8 mouse cellular contexts compared by ENCODE assay signal in the genomic region with DNA sequence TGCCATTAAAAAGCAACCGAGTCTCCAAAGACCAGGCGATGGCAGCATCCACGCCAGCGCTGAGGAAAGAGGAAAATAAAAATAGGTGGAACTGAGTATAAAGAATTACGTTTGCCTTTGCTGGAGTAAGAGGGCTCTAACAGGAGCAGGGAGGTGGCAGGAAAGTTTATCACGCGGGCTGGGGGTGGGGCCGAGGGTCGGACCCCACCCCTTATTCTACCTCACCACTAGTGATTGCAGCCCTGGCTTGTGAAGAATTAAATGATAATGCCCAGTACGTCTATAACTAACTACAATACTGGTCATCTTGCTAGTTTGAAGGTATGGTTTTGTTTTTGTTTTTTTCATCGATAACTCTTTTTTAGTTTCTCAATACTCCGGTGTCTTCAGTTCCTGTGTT. TPM values are rescaled to one million over a fixed set of nuclear protein-coding genes. Genes with fewer than 3 reads are reported as not detected.
A peak's percentile ranks its signal among the peaks of the same experiment; 100 is the strongest.
DNase-seq lines count a peak whose midpoint lies in the region; ATAC-seq and TF ChIP-seq lines count a peak whose summit lies in the region.

No protein-coding gene starts in this region.

- H3K79me2 ChIP-seq in myocyte (ENCODE audit: control insufficient read depth, insufficient read depth), result peaks cover 83% of the 10 kb centered on the region

- no peak for TF ChIP-seq CTCF in kidney, postnatal 0 days (IDR thresholded peaks at IDR 0.05; ENCODE audit: low read depth)

- H3K9ac ChIP-seq in kidney, postnatal 0 days (ENCODE audit: low read depth, low read length), result peak overlapping the region; percentile 57
- H3K9ac ChIP-seq in embryonic facial prominence, embryonic 13.5 days, result peak overlapping the region; percentile 67

- no peak for ATAC-seq in kidney, postnatal 0 days (replicated peaks; ENCODE audit: low FRiP score, low read depth)
- ATAC-seq in embryonic facial prominence, embryonic 13.5 days (ENCODE audit: insufficient number of reproducible peaks, insufficient read depth, low FRiP score, low TSS enrichment, low read depth), result no peak

- WGBS in kidney, postnatal 0 days, result 15% methylated on average over 12 of the region's 12 CpGs
- 5% methylated on average over 12 of the region's 12 CpGs for WGBS in embryonic facial prominence, embryonic 13.5 days
- WGBS in limb, embryonic 10.5 days, result 13% methylated on average over 12 of the region's 12 CpGs

- TF ChIP-seq POLR2A in myocyte (IDR thresholded peaks at IDR 0.05; ENCODE audit: insufficient read length, low read depth), result no peak

- H3K9me3 ChIP-seq in kidney, postnatal 0 days (replicated peaks; ENCODE audit: low read length), result no peaks in the 10 kb centered on the region
- H3K9me3 ChIP-seq in embryonic facial prominence, embryonic 13.5 days, result no peaks in the 10 kb centered on the region
- H3K9me3 ChIP-seq in limb, embryonic 10.5 days (replicated peaks), result no peaks in the 10 kb centered on the region

- peaks cover 4% of the 10 kb centered on the region for H3K4me1 ChIP-seq in kidney, postnatal 0 days (replicated peaks; ENCODE audit: insufficient read depth, low read length)
- peaks cover 22% of the 10 kb centered on the region for H3K4me1 ChIP-seq in embryonic facial prominence, embryonic 13.5 days
- peaks cover 28% of the 10 kb centered on the region for H3K4me1 ChIP-seq in limb, embryonic 10.5 days

- no peaks in the 10 kb centered on the region for H3K36me3 ChIP-seq in kidney, postnatal 0 days (ENCODE audit: insufficient read depth, low read length)
- no peaks in the 10 kb centered on the region for H3K36me3 ChIP-seq in embryonic facial prominence, embryonic 13.5 days
- H3K36me3 ChIP-seq in limb, embryonic 10.5 days, result 0 out of 2 replicates have a peak, but pooled peaks cover 5% of the 10 kb centered on the region
- H3K36me3 ChIP-seq in myocyte (ENCODE audit: control insufficient read depth, insufficient read depth), result peaks cover 9% of the 10 kb centered on the region

- no peaks in the 10 kb centered on the region for H3K27me3 ChIP-seq in kidney, postnatal 0 days (ENCODE audit: insufficient read depth, low read length)
- peaks cover 13% of the 10 kb centered on the region for H3K27me3 ChIP-seq in embryonic facial prominence, embryonic 13.5 days
- peaks cover 21% of the 10 kb centered on the region for H3K27me3 ChIP-seq in limb, embryonic 10.5 days (ENCODE audit: low read depth, poor library complexity, severe bottlenecking)
- H3K27me3 ChIP-seq in myocyte (ENCODE audit: control insufficient read depth, insufficient read depth, insufficient read length), result no peaks in the 10 kb centered on the region

- no peak for DNase-seq in kidney, postnatal 0 days (ENCODE audit: low spot score)
- DNase-seq in kidney, postnatal 25 days, result no peak
- no peak for DNase-seq in limb, embryonic 10.5 days (ENCODE audit: low spot score)
- DNase-seq in layer of hippocampus, adult 9-11 months, result no peak
- no peak for DNase-seq in adrenal gland, postnatal 36 days
- no peak for DNase-seq in layer of hippocampus, adult 11-12 months (ENCODE audit: low spot score)

- H3ac ChIP-seq in myocyte (ENCODE audit: control insufficient read depth, insufficient read length), result peak overlapping the region; percentile 11

- peak overlapping the region; percentile 53 for H3K4me3 ChIP-seq in kidney, postnatal 0 days (replicated peaks; ENCODE audit: low read depth, low read length)
- peak overlapping the region; percentile 50 for H3K4me3 ChIP-seq in embryonic facial prominence, embryonic 13.5 days
- H3K4me3 ChIP-seq in limb, embryonic 10.5 days, result peak overlapping the region; percentile 69
- peak overlapping the region; percentile 61 for H3K4me3 ChIP-seq in myocyte

- peak overlapping the region; percentile 84 for H3K4me2 ChIP-seq in kidney, postnatal 0 days (ENCODE audit: low read length)
- peak overlapping the region; percentile 83 for H3K4me2 ChIP-seq in embryonic facial prominence, embryonic 13.5 days
- peak overlapping the region; percentile 86 for H3K4me2 ChIP-seq in myocyte (ENCODE audit: low read depth)

- H3K27ac ChIP-seq in kidney, postnatal 0 days, result peak overlapping the region; percentile 70; the same call in 1 of the 2 replicates
- no peak overlapping the region for H3K27ac ChIP-seq in embryonic facial prominence, embryonic 13.5 days
- peak overlapping the region; percentile 81; the same call in 1 of the 2 replicates for H3K27ac ChIP-seq in limb, embryonic 10.5 days

TF ChIP-seq in myocyte, 11 proteins besides CTCF, POLR2A, EP300 and RAD21:
- TF ChIP-seq MAX (IDR thresholded peaks at IDR 0.05; ENCODE audit: low read depth) (no peak), SRF (IDR thresholded peaks at IDR 0.05; ENCODE audit: control insufficient read depth, insufficient read length, low read depth) (no peak), MYOD1 (IDR thresholded peaks at IDR 0.05; ENCODE audit: control insufficient read depth in 1 of 3, insufficient read length in 2 of 3, low read depth in 2 of 3) (no peak), TCF12 (IDR thresholded peaks at IDR 0.05; ENCODE audit: insufficient read depth, poor library complexity, severe bottlenecking) (no peak), POLR2AphosphoS2 (IDR thresholded peaks at IDR 0.05; ENCODE audit: insufficient read length, low read depth) (no peak), TCF3 (IDR thresholded peaks at IDR 0.05; ENCODE audit: insufficient read length, low read depth) (no peak), MYOG (IDR thresholded peaks at IDR 0.05; ENCODE audit: control insufficient read depth in 1 of 3, insufficient read depth in 1 of 3, insufficient read length in 2 of 3, low read depth in 2 of 3) (no peak)
TF ChIP-seq in myocyte: peak in this region for 0.

RNA-seq across cellular contexts. Expression of gene Ptpn21, which starts 3.4 kb away (rescaled TPM):
- polyA plus RNA-seq in kidney, postnatal 0 days (2015; fragmentation: Nextera tagmentation; extraction: Ambion mirVana), result 6.4 and 7.2 TPM in 2 replicates
- 5.4 and 6.4 TPM in 2 replicates for polyA plus RNA-seq in embryonic facial prominence, embryonic 13.5 days (2015; fragmentation: Nextera tagmentation; extraction: Ambion mirVana)
- 5.1 and 6.0 TPM in 2 replicates for polyA plus RNA-seq in limb, embryonic 10.5 days (2016; fragmentation: Nextera tagmentation; extraction: Ambion mirVana)
- 30.1 TPM for polyA plus RNA-seq in myocyte (2012; fragmentation: generic; extraction: Trizol)
- 10 to 100 TPM; 20.2 to 23.6 TPM for total RNA-seq in adrenal gland, postnatal 36 days (2021)

RNA-seq across cellular contexts. Expression of gene Zc3h14, which starts 13.0 kb away (rescaled TPM):
- 105 and 107 TPM in 2 replicates for polyA plus RNA-seq in kidney, postnatal 0 days (2015; fragmentation: Nextera tagmentation; extraction: Ambion mirVana)
- 133 and 135 TPM in 2 replicates for polyA plus RNA-seq in embryonic facial prominence, embryonic 13.5 days (2015; fragmentation: Nextera tagmentation; extraction: Ambion mirVana)
- polyA plus RNA-seq in limb, embryonic 10.5 days (2016; fragmentation: Nextera tagmentation; extraction: Ambion mirVana), result 127 and 141 TPM in 2 replicates
- polyA plus RNA-seq in myocyte (2012; fragmentation: generic; extraction: Trizol), result 35.9 TPM
- total RNA-seq in adrenal gland, postnatal 36 days (2021), result 10 to 100 TPM; 84.9 to 86.1 TPM
